Mouse (Mus musculus) small intestine, adult 2 months (tissue): Measurements from ENCODE around the gene Hoxa13.

Experiments used
- CTCF ChIP-seq: fragments of 200-500 bp; IDR thresholded peaks from 2 replicates; pipeline ENCODE4 v1.5.1; 2012; ENCODE audit warnings: low read depth, mild to moderate bottlenecking, control low read depth, inconsistent platforms, low read length, moderate library complexity, mixed read lengths; ENCODE audit not compliant: insufficient replicate concordance, insufficient read length; ENCODE audit errors: extremely low read depth
- POLR2A ChIP-seq: fragments of 200-500 bp; IDR thresholded peaks from 2 replicates; pipeline ENCODE4 v1.6.1; 2012; ENCODE audit warnings: low read depth, mild to moderate bottlenecking, control low read depth, inconsistent platforms, low read length, moderate library complexity

DNA sequence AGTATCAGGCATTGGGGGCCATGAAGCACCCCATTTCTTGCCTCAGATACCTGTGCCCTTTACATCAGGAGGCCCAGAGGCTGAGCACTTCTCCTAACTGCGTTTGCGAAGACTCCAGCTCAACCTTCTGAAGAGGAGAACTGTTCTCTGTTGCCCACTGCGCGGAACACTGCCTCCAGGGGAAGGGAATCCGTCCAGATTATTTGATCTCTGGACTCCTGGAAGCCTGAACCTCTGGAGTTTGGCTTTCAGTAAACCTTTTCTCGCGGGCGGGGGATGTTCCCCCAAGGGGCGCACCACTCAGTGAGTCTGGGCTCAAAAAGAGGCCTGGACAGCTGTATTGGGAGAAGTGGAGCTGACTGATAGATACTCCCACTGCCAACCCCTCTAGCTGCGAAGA, 49.1 kb upstream of the Hoxa13 start:
- no peak for TF ChIP-seq CTCF
- no peak for TF ChIP-seq POLR2A
